Mouse (Mus musculus): Measurements from ENCODE around the gene Baz2a. TPM values are rescaled to one million over a fixed set of nuclear protein-coding genes. Genes with fewer than 3 reads are reported as not detected.
"Not testable (repeated sequence)": the region's sequence is repeated elsewhere in the genome, so short reads cannot be mapped to it uniquely, and the experiment has no call there.

Gene Baz2a
- polyA plus RNA-seq (2012; ENCODE audit: insufficient read depth, insufficient read length, missing spikeins) = 15.1 and 16.0 TPM in 2 replicates

DNA sequence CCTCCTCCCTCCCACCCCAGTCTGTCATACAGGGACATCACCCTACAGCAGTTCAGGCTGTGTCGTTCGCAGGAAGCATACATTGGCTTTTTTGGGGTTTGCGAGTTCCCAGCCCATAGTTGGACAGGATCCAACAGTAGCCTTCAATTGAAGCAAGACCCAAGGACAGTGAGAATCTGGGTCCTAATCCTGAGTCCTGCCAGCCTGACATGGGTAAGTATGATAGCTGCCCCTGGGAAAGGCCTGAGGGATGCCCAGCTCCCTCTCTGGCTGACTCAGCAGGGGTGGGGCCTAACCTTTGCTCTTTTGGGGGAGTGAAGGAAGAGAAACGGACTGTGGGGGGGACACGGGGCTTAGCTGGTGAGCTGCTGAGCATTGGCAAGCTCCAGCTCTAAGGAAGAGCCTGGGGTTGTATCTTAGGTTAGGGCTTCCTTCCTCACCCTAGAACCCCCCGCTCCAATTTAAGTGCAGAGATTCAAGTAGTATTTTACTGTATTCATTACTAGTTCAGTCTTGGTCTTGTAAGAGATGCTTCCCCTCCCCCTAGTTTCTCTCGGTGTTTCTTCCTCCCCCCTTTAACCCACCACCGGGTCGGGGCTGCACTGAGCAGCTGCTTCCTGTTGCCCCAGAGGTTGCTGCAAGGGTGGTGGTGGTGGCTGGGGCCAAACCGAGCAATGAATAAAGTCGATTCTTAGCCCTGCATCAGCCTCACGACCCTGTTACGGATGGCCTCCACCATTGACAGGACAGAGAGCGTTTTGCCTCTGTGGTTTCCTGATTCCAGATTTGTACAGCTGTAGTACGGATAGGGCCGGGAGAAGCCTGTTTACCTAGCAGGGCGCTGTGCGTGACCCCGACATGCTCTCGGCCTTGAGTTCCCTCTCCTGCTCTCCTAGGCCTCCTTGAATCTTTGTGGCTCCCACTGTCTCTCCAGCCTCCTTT lies at the start of gene Baz2a:
Baz2a (plus strand) TSS at position 14 of the 942 bp plus-strand sequence.
- Histone ChIP-seq H3K4me3 (ENCODE audit: insufficient read depth, low read depth, low read length) (peak within 1 kb of the TSS; percentile 93), H3K27ac (replicated peaks; ENCODE audit: low read depth, low read length) (peak within 1 kb of the TSS; percentile 96), H3K4me1 (ENCODE audit: control insufficient read depth, insufficient read depth, insufficient read length, low read length) (peaks cover 8% of the 10 kb centered on the region)

DNA sequence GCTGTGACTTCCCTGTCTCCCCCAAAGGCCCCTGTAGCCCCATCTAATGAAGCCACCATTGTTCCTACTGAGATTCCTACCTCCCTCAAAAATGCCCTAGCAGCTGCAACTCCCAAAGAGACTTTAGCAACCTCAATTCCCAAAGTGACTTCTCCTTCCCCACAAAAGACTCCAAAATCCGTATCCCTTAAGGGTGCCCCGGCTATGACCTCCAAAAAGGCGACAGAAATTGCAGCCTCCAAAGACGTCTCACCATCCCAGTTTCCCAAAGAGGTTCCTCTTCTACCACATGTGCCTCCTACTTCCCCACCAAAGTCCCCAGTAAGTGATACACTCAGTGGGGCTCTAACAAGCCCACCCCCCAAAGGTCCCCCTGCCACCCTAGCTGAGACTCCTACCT lies 49.7 kb upstream of the Baz2a start:
- peaks cover 7% of the 10 kb centered on the region for H3K4me1 ChIP-seq (ENCODE audit: control insufficient read depth, insufficient read depth, insufficient read length, low read length)
- H3K4me3 ChIP-seq (ENCODE audit: insufficient read depth, low read depth, low read length) = no peak overlapping the region
- no peak overlapping the region for H3K27ac ChIP-seq (replicated peaks; ENCODE audit: low read depth, low read length)

DNA sequence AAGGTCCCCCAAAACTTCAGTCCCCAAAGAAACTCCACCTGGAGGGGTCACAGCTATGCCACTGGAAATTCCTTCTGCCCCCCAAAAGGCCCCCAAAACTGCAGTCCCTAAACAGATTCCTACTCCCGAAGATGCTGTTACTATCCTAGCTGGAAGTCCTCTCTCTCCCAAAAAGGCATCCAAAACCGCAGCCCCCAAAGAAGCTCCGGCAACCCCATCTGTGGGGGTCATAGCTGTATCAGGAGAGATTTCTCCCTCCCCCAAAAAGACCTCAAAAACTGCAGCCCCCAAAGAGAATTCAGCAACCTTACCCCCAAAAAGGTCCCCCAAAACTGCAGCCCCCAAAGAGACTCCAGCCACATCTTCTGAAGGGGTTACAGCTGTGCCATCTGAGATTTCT lies 48.9 kb upstream of the Baz2a start:
- Histone ChIP-seq H3K4me1 (ENCODE audit: control insufficient read depth, insufficient read depth, insufficient read length, low read length) (peaks cover 4% of the 10 kb centered on the region; the same call in 1 of the 2 replicates), H3K4me3 (ENCODE audit: insufficient read depth, low read depth, low read length) (no peak overlapping the region), H3K27ac (replicated peaks; ENCODE audit: low read depth, low read length) (no peak overlapping the region)

DNA sequence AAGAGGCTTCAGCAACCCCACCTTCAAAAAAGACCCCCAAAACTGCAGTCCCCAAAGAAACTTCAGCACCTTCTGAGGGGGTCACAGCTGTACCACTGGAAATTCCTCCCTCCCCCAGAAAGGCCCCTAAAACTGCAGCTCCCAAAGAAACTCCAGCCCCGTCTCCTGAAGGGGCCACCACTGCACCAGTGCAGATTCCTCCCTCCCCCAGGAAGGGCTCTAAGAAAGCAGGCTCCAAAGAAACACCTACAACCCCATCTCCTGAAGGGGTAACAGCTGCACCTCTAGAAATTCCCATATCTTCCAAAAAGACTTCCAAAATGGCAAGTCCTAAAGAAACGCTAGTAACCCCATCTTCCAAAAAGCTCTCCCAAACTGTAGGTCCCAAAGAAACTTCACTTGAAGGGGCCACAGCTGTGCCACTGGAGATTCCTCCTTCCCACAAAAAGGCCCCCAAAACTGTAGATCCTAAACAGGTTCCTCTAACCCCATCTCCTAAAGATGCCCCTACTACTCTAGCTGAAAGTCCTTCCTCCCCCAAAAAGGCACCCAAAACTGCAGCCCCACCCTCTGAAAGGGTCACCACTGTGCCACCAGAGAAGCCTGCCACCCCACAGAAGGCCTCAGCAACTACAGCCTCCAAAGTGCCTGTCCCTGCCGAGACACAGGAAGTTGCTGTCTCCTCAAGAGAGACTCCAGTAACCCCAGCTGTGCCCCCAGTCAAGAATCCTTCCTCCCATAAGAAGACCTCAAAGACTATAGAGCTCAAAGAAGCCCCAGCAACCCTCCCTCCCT lies 48.1 kb upstream of the Baz2a start:
- Histone ChIP-seq H3K27ac (replicated peaks; ENCODE audit: low read depth, low read length) (no peak overlapping the region), H3K4me1 (ENCODE audit: control insufficient read depth, insufficient read depth, insufficient read length, low read length) (peaks cover 4% of the 10 kb centered on the region; the same call in 1 of the 2 replicates)

DNA sequence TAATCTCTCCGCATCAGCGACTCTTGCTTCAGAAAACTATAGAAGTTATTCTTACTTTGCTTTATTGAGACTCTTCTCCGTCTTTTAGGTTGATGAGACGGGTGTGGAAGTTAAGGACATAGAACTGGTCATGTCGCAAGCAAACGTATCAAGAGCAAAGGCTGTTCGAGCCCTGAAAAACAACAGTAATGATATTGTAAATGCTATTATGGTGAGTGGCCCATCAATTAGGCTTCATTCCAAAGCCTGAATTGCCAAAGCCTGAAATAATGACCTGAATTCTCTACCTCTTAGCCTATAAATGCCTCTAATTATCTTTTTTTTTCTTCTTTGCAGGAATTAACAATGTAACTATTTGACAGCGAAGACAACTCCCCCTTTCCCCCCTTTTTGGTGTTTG lies 43.2 kb upstream of the Baz2a start:
- Histone ChIP-seq H3K4me3 (ENCODE audit: insufficient read depth, low read depth, low read length) (no peak overlapping the region), H3K27ac (replicated peaks; ENCODE audit: low read depth, low read length) (no peak overlapping the region), H3K4me1 (ENCODE audit: control insufficient read depth, insufficient read depth, insufficient read length, low read length) (no peaks in the 10 kb centered on the region)

More for the DNA sequence above, 48.1 kb upstream of the Baz2a start:
- H3K4me3 ChIP-seq (ENCODE audit: insufficient read depth, low read depth, low read length) = no peak overlapping the region

DNA sequence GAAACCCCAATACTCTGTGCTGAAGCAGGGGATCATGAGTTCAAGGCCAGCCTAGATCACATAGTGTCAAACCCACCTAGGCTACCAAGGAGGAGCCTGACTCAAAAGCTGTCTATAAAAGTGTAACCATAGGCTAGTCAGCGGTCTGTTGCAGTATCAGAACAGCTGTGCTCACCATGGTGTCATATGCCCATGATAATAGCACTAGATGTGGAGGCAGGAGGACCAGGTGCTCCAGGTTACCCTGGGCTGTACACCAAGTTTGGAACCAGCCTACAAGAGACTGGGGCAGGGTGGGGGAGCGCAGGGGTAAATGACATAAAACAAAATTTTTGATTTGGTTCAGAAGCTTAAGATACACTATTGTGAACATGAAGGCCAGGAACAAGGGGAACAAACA lies 41.6 kb upstream of the Baz2a start:
- Histone ChIP-seq H3K4me3 (ENCODE audit: insufficient read depth, low read depth, low read length) (no peak overlapping the region), H3K27ac (replicated peaks; ENCODE audit: low read depth, low read length) (no peak overlapping the region), H3K4me1 (ENCODE audit: control insufficient read depth, insufficient read depth, insufficient read length, low read length) (no peaks in the 10 kb centered on the region)

DNA sequence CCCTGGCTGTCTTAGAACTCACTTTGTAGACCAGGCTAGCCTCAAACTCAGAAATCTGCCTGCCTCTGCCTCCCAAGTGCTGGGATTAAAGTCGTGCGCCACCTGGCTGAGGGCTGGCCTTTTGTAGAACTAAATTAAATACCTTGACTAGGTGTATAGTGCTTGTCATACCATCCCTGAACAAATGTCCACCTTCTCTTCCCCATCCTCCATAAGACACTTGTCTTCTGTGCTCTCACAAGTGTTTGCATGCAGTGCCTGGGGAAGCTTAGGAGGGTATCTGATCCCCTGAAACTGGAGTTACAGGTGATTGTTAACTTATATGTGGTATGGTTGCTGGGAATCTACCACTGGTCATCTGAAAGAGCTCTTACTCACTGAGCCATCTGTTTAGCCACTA lies 41.0 kb upstream of the Baz2a start:
- Histone ChIP-seq H3K4me3 (ENCODE audit: insufficient read depth, low read depth, low read length) (no peak overlapping the region), H3K4me1 (ENCODE audit: control insufficient read depth, insufficient read depth, insufficient read length, low read length) (no peaks in the 10 kb centered on the region), H3K27ac (replicated peaks; ENCODE audit: low read depth, low read length) (no peak overlapping the region)

DNA sequence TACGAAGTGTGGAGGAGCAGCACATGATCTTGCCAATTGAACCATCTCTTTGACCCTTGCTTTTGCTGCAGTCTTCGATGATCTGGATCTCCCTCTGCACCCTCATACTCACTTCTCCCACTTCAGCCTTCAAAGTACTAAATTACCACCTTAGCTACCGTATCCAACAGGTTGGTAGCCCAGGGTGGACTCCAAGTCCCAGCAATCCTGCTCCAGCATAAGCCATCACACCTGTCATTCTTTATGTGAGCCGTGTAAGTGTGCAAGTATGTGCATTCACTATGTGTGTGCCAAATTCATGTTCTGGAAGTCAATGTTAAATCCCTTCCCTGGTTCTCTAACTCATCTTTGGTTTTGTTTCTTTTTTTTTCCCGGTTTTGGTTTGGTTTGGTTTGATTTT lies 39.8 kb upstream of the Baz2a start:
- H3K4me1 ChIP-seq (ENCODE audit: control insufficient read depth, insufficient read depth, insufficient read length, low read length) = no peaks in the 10 kb centered on the region
- no peak overlapping the region for H3K4me3 ChIP-seq (ENCODE audit: insufficient read depth, low read depth, low read length)
- no peak overlapping the region for H3K27ac ChIP-seq (replicated peaks; ENCODE audit: low read depth, low read length)

DNA sequence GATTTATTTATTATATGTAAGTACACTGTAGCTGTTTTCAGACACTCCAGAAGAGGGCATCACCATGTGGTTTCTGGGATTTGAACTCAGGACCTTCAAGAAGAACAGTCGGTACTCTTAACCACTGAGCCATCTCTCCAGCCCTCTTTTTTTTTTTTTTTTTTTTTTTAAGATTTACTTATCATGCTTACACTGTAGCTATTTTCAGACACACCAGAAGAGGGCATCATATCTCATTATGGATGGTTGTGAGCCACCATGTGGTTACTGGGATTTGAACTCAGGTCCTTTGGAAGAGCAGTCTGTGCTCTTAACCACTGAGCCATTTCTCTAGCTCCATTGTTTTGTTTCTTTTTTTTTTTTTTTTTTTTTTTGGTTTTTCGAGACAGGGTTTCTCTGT lies 39.2 kb upstream of the Baz2a start:
- H3K4me3 ChIP-seq (ENCODE audit: insufficient read depth, low read depth, low read length); H3K4me1 ChIP-seq (ENCODE audit: control insufficient read depth, insufficient read depth, insufficient read length, low read length); H3K27ac ChIP-seq (replicated peaks; ENCODE audit: low read depth, low read length): not testable (repeated sequence)

DNA sequence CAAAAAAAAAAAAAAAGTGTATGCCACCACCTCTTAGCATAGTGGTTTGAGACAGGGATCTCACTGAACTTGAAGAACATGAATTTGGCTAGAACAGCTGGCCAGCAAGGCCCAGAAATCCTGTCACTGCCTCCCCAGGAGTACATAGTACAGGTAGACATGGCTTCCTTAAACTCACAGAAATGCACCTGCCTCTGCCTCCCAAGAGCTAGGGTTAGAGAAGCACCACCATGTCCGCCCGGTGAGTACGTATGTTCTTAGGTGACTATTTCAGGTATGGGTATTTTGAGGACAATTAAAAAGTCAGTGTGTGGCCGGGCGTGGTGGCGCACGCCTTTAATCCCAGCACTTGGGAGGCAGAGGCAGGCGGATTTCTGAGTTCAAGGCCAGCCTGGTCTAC lies 38.4 kb upstream of the Baz2a start:
- Histone ChIP-seq H3K4me1 (ENCODE audit: control insufficient read depth, insufficient read depth, insufficient read length, low read length) (no peaks in the 10 kb centered on the region), H3K4me3 (ENCODE audit: insufficient read depth, low read depth, low read length) (no peak overlapping the region), H3K27ac (replicated peaks; ENCODE audit: low read depth, low read length) (no peak overlapping the region)

DNA sequence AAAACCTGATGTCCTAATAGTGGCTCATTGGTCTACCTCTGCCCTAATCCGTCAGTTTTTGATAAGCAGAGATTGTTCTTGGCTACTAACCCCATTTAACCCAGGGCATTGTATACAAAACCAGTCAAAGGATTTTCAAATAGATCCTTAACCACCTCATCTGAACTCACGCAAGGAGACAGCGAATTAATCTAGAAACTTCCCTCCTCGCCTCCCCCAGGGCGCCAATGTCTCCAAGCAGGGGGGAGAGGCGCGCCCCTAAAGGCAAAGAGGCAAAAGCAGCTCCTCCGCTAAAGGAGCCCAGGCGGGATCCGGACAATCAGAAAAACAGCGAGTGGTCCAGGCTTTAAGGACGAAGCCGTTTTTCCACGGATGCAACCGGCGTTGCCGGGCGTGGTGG lies 33.2 kb upstream of the Baz2a start:
- peak overlapping the region; percentile 99 for H3K27ac ChIP-seq (replicated peaks; ENCODE audit: low read depth, low read length)
- H3K4me1 ChIP-seq (ENCODE audit: control insufficient read depth, insufficient read depth, insufficient read length, low read length) = peaks cover 7% of the 10 kb centered on the region; the same call in 1 of the 2 replicates
- peak overlapping the region; percentile 94 for H3K4me3 ChIP-seq (ENCODE audit: insufficient read depth, low read depth, low read length)

DNA sequence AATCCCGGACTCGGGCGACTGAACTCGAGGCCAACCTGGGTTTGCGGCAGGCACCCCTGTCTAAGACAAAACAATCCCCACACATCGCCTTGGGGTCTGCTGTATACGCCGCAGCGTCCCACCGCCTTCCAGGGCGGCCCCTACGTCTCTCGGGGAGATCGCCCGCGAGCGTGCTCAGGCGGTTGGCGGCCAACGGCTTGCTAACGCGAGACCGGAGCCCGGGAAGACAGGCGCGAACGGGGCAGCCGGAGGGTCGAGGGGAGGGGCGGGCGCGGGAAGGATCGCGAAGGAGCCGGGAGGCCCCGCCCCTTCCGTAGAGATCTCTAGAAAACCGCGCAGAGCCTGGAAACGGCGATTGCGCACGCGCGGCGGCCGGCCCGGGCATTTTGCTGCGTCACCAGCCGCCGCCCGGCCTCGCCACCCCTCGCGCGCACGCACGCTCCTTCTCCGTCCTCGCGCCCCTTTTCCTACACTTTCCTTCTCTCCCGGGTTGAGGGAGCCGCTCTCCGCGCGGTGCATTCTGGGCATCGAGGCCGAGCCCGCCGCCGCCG lies 32.7 kb upstream of the Baz2a start, which contains the start of gene Ptges3:
Ptges3 (plus strand) TSS at position 354 of the 551 bp plus-strand sequence.
- H3K4me1 ChIP-seq (ENCODE audit: control insufficient read depth, insufficient read depth, insufficient read length, low read length) = peaks cover 7% of the 10 kb centered on the region
- peak within 1 kb of the TSS; percentile 99 for H3K27ac ChIP-seq (replicated peaks; ENCODE audit: low read depth, low read length)
- H3K4me3 ChIP-seq (ENCODE audit: insufficient read depth, low read depth, low read length) = peak within 1 kb of the TSS; percentile 94

DNA sequence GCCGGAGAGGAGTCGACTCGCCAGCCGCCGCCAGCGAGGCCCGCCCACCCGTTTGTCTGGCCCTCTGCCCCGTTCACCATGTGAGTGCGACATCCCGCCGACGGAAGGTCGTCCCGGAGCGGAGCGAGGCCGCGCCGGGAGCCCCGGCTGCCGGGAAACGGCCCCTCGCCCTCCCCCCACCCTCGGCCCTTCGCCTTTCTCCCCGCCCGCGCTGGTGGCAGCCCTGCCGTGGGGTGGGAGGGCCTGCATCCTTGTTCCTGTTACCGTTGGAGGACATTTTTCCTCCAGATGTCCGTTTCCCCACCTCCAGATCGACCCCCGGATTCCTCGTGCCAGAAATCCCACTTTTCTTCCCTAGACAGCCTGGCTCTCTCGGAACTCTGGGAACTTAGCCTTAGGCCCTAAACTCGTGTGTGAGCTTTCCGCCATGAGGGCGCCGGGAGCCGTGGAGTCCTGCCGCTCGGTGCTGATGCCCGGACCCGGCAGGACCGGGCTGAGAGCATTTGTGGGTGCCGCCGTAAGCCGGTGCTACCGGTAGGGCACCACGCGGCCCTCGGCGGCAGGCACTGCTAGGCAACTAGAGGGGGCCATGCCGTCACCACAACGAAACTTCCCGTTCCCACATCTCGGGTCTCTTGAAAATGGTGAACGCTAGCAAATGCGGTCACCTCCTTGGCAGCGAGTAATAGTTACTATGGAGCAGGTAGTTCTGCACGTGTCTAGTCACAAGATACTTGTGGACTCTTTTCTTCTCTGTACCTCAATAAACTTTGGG lies 32.0 kb upstream of the Baz2a start:
- H3K27ac ChIP-seq (replicated peaks; ENCODE audit: low read depth, low read length) = peak overlapping the region; percentile 89
- H3K4me1 ChIP-seq (ENCODE audit: control insufficient read depth, insufficient read depth, insufficient read length, low read length) = peaks cover 7% of the 10 kb centered on the region
- peak overlapping the region; percentile 87 for H3K4me3 ChIP-seq (ENCODE audit: insufficient read depth, low read depth, low read length)

DNA sequence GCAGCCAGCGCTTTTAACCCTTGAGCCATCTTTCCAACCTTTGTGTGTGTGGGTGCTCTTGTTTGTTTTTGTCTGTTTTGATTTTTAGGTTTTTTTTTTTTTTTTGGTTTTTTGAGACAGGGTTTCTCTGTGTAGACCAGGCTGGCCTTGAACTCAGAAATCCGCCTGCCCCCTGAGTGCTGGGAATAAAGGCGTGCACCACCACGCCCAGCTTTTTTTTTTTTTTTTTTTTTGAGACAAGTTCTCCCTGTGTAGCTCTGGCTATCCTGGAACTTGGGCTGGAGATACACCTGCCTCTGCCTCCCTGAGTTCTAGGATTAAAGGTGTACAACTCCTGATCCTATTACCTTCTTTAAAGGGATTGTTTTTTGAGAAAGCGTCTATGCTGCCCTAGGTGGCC lies 30.3 kb upstream of the Baz2a start:
- Histone ChIP-seq H3K4me3 (ENCODE audit: insufficient read depth, low read depth, low read length) (peak overlapping the region; percentile 34; the same call in 1 of the 2 replicates), H3K4me1 (ENCODE audit: control insufficient read depth, insufficient read depth, insufficient read length, low read length) (peaks cover 7% of the 10 kb centered on the region), H3K27ac (replicated peaks; ENCODE audit: low read depth, low read length) (no peak overlapping the region)
